Mouse (Mus musculus) thymus, adult 2 months (tissue): ENCODE measurements around the gene C1qtnf12.

Source experiments
- CTCF ChIP-seq: fragments of 200-500 bp; IDR thresholded peaks from 2 replicates; pipeline ENCODE4 v1.5.1; 2012; ENCODE audit warnings: mild to moderate bottlenecking, control low read depth, low read length, moderate library complexity, borderline replicate concordance; ENCODE audit not compliant: control insufficient read depth, poor library complexity, insufficient read depth; ENCODE audit errors: extremely low read depth
- POLR2A ChIP-seq: fragments of 200-500 bp; IDR thresholded peaks from 2 replicates; pipeline ENCODE4 v1.6.1; 2012; ENCODE audit warnings: mild to moderate bottlenecking, low read length, control low read depth, moderate library complexity; ENCODE audit not compliant: control insufficient read depth, poor library complexity, insufficient read depth; ENCODE audit errors: extremely low read depth

DNA sequence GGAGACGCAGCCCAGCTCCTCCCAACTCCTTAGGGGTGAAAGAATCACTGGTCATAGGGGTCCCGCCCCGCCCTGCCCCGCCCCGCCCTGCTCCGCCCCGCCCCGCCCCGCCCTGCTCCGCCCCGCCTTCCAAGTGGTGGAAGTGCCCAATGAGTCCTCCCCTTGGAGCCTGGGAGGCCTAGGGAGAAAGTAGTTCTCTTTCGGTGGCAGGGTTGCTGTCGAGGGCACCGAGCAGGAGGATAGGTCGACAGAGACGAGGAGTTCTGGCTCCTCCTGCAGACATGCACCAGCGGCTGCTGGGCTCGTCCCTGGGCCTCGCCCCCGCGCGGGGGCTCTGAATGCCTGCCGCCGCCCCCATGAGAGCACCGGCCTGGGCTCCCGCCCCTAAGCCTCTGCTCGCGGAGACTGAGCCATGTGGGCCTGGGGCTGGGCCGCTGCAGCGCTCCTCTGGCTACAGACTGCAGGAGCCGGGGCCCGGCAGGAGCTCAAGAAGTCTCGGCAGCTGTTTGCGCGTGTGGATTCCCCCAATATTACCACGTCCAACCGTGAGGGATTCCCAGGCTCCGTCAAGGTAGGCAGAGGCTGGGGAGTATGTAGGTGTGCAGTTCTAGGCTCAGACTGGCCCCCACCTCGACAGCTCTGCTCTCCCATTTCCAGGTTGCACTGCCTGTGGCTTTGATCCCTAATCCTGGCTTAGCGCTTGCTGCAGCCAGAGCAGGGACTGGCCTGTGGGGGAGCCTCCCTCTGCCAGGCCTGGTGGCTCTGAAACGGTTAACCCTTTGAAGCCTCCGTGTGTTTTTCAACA is at the start of gene C1qtnf12:
- no peak for TF ChIP-seq CTCF
- no peak for TF ChIP-seq POLR2A
